Mouse (Mus musculus) lung, postnatal 10 days (tissue): ENCODE measurements around the gene Hoga1.
A peak's percentile ranks its signal among the peaks of the same experiment; 100 is the strongest.

Experiments used
- DNase-seq: peaks from one replicate; pipeline ENCODE4 v3.0.0; 2021

Gene Hoga1

DNA sequence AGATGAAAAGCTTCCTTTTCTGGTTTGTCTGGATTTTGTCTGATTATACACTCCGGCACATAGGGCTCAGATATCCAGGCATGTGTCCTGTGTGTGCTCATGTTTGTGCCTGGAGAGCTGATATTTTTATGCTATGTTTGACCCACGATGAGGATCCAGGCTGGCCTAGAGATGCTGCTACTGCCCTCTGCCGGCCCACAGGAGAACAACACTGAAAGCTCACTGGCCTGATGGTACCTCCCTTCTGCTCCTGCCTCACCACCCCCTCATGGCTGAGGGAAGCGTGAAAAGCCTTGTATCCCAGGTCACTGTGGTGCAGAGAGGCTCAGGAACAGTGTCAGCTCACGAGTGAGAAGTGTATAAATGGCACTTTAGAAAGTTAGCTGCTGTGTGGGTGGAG is 19.3 kb upstream of the Hoga1 start:
- peak; percentile 88 for DNase-seq

- no peak for DNase-seq
Observed at GRCm38 (mm10) chr19:42031112-42031511, 14.3 kb upstream of the Hoga1 start.

GRCm38 (mm10) chr19:42033611-42034010 is 11.8 kb upstream of the Hoga1 start:
- no peak for DNase-seq

DNA sequence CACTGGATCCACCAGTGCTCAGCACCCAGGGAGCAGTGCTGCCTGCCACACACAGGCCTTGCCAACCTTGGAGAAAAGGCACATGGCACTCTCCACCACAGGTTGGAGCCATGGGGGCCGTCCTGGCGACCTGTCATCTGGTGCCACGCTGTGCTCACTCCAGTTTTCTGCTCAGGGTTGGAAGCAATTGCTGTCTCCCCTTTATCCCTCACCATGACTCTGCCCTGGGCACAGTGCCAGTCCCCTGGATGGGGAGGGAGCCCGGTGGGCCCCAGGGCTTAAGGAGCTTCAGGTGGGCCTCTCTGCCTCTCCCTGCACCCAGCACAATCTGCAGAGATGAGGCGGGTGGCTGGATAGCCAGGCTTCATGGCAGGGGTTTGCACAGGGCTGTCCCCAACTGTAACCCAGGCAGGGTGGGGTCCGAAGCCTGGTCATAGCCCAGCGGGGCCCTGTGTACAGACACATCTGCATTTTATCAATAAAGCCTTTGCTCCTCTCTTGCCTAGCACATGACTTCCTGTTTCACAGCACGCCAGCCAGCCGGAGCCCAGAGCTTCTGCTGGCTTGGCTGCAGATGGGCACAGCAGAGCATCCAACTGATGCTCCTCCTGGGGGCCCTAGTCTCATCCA is 11.1 kb upstream of the Hoga1 start:
- peak; percentile 19 for DNase-seq

- DNase-seq: no peak
Observed at GRCm38 (mm10) chr19:42034881-42035455, 10.4 kb upstream of the Hoga1 start.

DNA sequence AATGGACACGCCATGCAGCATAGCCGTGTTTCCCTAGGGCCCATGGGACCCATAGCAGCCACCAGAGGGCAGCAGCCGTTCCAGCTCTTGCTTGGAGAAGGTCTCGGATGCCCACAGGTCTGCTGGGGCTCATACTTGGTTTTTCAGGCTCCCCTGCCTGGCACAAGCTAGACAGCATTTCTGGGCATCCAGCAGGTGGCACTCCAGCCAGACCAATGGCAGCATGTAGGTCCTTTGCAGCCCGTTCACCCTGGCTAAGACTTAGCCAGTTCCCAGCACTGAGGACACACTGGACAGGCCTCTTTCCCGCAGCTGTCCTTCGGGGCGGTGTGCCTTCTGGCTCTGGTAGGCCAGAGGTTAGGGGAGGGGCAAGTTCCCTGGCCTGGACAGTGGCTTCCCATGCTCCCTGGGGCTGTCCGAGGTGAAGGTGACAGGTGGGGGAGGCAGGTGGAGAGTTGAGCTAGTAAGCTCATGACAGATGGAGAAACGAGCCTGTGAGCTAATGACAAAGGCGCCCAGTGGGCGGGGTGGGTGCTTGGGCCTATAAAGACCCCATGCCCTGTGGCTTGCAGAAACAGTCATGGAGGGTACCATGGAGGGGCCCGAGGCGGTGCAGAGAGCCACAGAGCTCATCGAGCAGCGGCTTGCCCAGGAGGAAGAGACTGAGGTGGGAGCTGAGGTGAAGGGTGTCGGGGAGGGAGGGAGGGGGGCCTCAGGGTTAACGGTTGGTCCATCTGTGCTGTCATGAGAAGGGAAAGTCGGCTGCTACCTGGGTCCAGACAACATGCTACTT is 9.8 kb upstream of the Hoga1 start, which contains the start of gene Ankrd2:
Gene Ankrd2, plus strand, starts transcription at position 545 of the 793 bp plus-strand sequence.
- DNase-seq: peak; percentile 94

DNA sequence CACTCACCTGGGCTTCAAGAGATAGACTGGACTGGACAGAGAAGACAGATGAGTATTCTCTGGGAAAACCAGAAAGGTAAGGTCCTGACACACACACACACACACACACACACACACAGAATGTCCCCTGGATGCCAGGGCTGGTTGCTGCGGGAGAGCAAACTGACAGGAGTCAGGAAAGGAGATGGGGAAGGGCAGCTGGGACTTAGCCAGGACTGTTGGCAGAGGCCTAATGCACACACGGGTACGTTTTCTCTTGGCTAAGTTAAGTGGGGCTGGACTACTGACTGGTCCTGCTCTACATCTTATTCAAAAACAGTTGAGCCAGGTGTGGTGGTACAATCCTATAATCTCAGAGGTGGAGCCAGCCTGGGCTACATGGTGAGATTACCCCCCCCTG is 9.1 kb upstream of the Hoga1 start:
- no peak for DNase-seq

DNA sequence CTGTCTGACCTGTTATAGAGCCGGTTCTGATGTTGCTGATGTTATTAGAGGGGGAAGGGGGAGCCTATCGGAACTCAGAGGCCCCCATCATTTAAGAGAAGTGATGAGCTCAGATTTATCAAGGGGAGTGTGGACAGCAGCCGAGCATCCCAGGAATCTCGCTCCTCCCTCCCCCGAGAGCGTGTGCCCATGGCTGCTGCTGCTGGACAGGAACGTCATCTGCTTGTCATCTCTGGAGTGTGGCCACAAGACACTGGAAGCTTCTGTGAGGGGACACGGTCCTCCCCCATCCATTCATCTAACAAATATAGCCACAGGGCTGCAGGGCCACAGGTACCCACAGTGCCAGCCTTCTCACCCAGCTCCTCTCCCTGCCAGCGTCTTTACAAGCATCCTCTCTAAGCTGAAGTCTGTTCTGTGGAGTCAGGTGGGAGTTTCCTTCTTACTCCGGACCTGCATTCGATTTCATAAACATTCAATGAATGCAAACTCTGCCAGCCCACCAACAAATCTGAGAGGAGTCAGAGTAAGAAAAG is 8.2 kb upstream of the Hoga1 start:
- DNase-seq: no peak

DNA sequence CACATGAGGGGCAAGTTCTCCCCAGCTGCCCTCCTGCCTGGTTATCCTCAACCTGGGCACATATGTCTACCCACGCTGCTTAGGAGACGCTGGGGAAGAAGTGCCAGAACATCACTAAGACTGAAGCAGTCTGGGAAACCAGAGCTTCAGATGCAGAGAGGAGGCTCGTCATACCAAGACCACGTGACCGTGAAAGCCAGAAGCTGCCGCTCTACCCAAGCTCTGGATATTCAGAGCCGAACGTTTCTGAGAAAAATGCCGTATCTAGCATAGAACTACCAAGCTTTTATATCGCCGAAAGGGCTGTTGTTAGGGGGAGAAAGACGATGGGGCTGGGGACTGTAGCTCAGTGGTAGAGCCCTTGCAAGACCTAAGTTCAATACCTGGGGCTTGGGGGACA is 7.1 kb upstream of the Hoga1 start:
- DNase-seq: no peak

GRCm38 (mm10) chr19:42043988-42044387 is 1.4 kb upstream of the Hoga1 start:
- no peak for DNase-seq

DNA sequence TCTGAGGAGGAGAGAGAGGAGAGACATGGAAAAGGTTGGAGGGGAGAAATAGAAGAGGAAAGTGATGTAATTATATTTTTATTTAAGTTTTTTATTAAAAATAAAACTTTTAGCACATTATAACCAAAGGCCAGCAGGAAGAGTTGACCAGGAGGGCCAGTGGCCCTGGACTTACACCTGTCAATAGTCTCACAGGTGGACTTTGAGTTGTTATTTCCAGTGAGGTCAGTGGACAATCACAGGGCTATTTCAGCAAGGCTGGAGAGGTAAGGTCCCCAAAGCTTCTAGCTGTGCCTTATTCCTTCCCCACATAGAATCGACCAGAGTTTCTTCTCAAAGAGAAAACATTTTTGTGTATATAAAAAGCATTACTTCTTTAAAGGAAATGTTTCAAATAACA is 4.8 kb downstream of the Hoga1 start:
- DNase-seq: no peak

GRCm38 (mm10) chr19:42051351-42051750 is 5.9 kb downstream of the Hoga1 start:
- no peak for DNase-seq

GRCm38 (mm10) chr19:42051948-42052347 is 6.5 kb downstream of the Hoga1 start, which contains the start of gene 4933411K16Rik:
Gene 4933411K16Rik (plus strand): TSS chr19:42052248.
- no peak for DNase-seq

DNA sequence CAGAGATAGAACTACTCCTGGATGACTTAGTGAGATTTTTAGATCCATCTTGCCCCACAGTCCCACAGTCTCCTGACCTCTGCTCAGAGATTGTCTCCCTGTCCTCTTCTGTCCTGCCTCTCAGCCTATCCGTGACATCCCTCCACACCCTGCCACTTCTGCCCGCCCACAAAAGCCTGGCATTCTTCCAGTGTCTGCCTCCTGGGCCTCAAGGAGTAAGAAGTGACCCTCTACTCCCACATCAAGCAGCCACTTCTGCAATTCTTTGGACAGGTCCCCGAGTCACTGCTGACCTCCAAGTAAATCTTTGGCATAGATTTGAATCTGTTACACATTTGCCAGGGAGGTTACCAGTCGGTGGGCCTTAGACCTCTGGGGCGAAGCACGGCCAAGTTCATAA is 8.8 kb downstream of the Hoga1 start:
- DNase-seq: peak; percentile 64

- DNase-seq: no peak
Observed at GRCm38 (mm10) chr19:42055881-42056280, 10.5 kb downstream of the Hoga1 start.

- DNase-seq: no peak
Observed at GRCm38 (mm10) chr19:42056719-42057409, 11.5 kb downstream of the Hoga1 start.

- no peak for DNase-seq
Observed at GRCm38 (mm10) chr19:42058426-42058825, 13.0 kb downstream of the Hoga1 start.

- DNase-seq: no peak
Observed at GRCm38 (mm10) chr19:42061443-42061842, 16.0 kb downstream of the Hoga1 start.

GRCm38 (mm10) chr19:42068441-42069240 is 23.2 kb downstream of the Hoga1 start:
- peak; percentile 65 for DNase-seq

DNA sequence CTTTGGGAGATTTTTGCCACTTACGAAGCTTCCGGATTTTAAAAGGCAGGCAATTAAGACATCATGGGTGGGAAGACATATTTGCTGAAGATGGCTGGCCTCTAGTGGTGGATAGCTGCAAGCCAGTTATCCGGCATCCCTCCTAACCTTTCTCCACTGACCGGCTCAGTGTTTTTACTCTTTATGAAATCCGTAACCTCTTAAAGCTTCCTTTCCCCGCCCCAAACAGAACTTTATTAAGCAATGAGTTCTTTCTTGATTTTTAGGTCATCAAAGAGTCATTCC is 23.8 kb downstream of the Hoga1 start:
- DNase-seq: peak; percentile 64

DNA sequence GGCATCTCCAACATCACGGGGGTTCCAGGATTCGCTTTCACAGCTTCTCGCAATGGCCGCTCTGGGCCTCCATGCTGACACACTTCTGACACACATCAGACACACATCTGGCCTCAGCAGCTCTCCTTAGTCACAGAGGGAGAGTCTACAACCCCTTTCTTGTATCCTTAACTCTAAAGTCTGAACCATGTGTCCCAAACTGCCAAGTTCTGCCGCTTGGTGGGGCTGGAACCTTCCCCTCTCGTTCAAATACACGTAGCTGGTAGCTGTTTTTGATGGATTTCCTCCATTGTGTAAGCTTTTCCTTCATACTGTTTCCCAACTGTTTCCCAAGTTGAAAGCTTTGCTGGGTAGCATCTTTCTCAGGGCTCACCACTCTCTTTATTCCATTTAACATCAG is 25.8 kb downstream of the Hoga1 start:
- DNase-seq: peak; percentile 56

DNA sequence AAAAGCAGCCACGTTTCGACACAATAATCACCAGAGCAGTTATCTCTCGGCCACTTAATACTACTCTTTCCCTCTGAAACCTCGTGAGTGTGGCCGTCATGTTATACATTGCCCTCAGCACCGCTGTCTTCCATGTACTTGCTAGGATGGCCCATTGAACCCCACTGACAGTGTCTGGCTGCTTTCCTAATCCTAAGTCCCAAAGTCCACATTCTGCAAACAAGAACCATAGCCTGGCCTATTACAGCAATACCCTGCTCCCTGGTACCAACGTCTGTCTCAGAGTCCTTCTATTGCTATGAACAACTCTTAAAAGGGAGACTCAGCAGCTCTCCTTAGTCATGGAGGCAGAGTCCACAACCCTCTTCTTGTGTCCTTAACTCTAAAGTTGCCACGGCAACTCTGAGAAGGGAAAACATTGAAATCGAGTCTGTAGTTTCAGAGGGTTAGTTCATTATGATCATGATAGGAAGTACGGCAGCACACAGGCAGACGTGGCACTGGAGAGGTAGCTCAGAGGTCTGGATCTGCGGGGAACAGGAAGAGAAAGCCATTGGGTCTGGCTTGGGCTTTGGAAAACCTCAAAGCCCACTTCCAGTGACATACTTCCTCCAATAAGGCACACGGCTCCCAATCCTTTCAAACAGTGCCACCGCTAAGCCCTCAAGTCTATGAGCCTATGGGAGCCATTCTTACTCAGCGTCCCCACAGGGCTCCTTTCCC is 26.6 kb downstream of the Hoga1 start:
- DNase-seq: no peak
